Mouse (Mus musculus) common myeloid progenitor, adult 5-6 weeks (primary cell): ENCODE measurements around the gene Fam228a. TPM values are rescaled to one million over a fixed set of nuclear protein-coding genes. Genes with fewer than 3 reads are reported as not detected.
"Not testable (repeated sequence)": the region's sequence is repeated elsewhere in the genome, so short reads cannot be mapped to it uniquely, and the experiment has no call there.

Source experiments
- ATAC-seq: replicated peaks from 2 replicates; pipeline ENCODE4 v1.8.0; 2016; ENCODE audit warnings: low read depth, mild to moderate bottlenecking, moderate TSS enrichment, inconsistent platforms; ENCODE audit not compliant: poor library complexity, severe bottlenecking
- total RNA-seq: library from RNA; stranded (forward); fragments of 200-1000, 187-1606 nt; gene quantifications from 2 replicates; pipeline ENCODE4 v1.2.3, GENCODE M21; 2017

Gene Fam228a
- total RNA-seq, 1 experiment from 2014 or later, result 0.59 TPM

- no peak for ATAC-seq
These were observed 18.2 kb downstream of the Fam228a start for GRCm38 (mm10) chr12:4719762-4720754.

- ATAC-seq, result no peak
These were observed 19.0 kb downstream of the Fam228a start for GRCm38 (mm10) chr12:4719066-4719761.

- peak; percentile 97 for ATAC-seq
These were observed 20.8 kb downstream of the Fam228a start for GRCm38 (mm10) chr12:4717417-4717816.

GRCm38 (mm10) chr12:4715606-4716005 lies 22.6 kb downstream of the Fam228a start:
- no peak for ATAC-seq

GRCm38 (mm10) chr12:4713361-4713760 lies 24.9 kb downstream of the Fam228a start:
- no peak for ATAC-seq

GRCm38 (mm10) chr12:4709926-4710325 lies 28.3 kb downstream of the Fam228a start:
- ATAC-seq, result no peak

- no peak for ATAC-seq
These were observed 29.2 kb downstream of the Fam228a start for GRCm38 (mm10) chr12:4708881-4709604.

- no peak for ATAC-seq
These were observed 29.9 kb downstream of the Fam228a start for GRCm38 (mm10) chr12:4708296-4708695.

GRCm38 (mm10) chr12:4707488-4708017 lies 30.7 kb downstream of the Fam228a start:
- no peak for ATAC-seq

GRCm38 (mm10) chr12:4706901-4707300 lies 31.3 kb downstream of the Fam228a start:
- no peak for ATAC-seq

GRCm38 (mm10) chr12:4706175-4706574 lies 32.1 kb downstream of the Fam228a start:
- no peak for ATAC-seq

GRCm38 (mm10) chr12:4705626-4706025 lies 32.6 kb downstream of the Fam228a start:
- not testable (repeated sequence) for ATAC-seq

- ATAC-seq, result no peak
These were observed 43.7 kb downstream of the Fam228a start for GRCm38 (mm10) chr12:4694534-4694933.

GRCm38 (mm10) chr12:4691193-4691592 lies 47.0 kb downstream of the Fam228a start:
- no peak for ATAC-seq

GRCm38 (mm10) chr12:4689341-4689740 lies 48.9 kb downstream of the Fam228a start:
- no peak for ATAC-seq

GRCm38 (mm10) chr12:4688386-4688785 lies 49.8 kb downstream of the Fam228a start:
- no peak for ATAC-seq

- no peak for ATAC-seq
These were observed 52.8 kb downstream of the Fam228a start for GRCm38 (mm10) chr12:4685441-4685840.

GRCm38 (mm10) chr12:4679971-4680370 lies 58.3 kb downstream of the Fam228a start:
- peak; percentile 99 for ATAC-seq

- no peak for ATAC-seq
These were observed 61.9 kb downstream of the Fam228a start for GRCm38 (mm10) chr12:4676336-4676735.

- ATAC-seq, result no peak
These were observed 72.6 kb downstream of the Fam228a start for GRCm38 (mm10) chr12:4665675-4666037.
